Mouse (Mus musculus): ENCODE measurements around the gene Mpped2. TPM values are rescaled to one million over a fixed set of nuclear protein-coding genes. Genes with fewer than 3 reads are reported as not detected.

The Mpped2 gene
- polyA plus RNA-seq, 1 experiment from 2014 or later: 36.7 TPM

- H3K4me1 ChIP-seq (ENCODE audit: control insufficient read depth, insufficient read depth, low read length): peaks cover 31% of the 10 kb centered on the region
- peaks cover 3% of the 10 kb centered on the region for H3K27me3 ChIP-seq (ENCODE audit: control insufficient read depth, insufficient read depth, low read length)
- H3K4me3 ChIP-seq (ENCODE audit: low read length): no peak overlapping the region
- no peak for ATAC-seq (ENCODE audit: low FRiP score, low TSS enrichment)
- no peaks in the 10 kb centered on the region for H3K9me3 ChIP-seq (ENCODE audit: control insufficient read depth, low read length)
- H3K36me3 ChIP-seq (ENCODE audit: control insufficient read depth, insufficient read depth, low read length): no peaks in the 10 kb centered on the region
- H3K4me2 ChIP-seq (replicated peaks; ENCODE audit: low read depth, low read length): no peak overlapping the region
- no peak overlapping the region for H3K27ac ChIP-seq (ENCODE audit: low read depth, low read length)
- 62% methylated on average over 2 of the region's 2 CpGs for WGBS
- no peak overlapping the region for H3K9ac ChIP-seq (ENCODE audit: low read depth, low read length)
Measured at GRCm38 (mm10) chr2:106825461-106825860, 132.4 kb downstream of the Mpped2 start.

GRCm38 (mm10) chr2:106826023-106826422 lies 133.0 kb downstream of the Mpped2 start:
- H3K27me3 ChIP-seq (ENCODE audit: control insufficient read depth, insufficient read depth, low read length): peaks cover 3% of the 10 kb centered on the region
- 96% methylated on average over 1 of the region's 1 CpGs for WGBS
- H3K36me3 ChIP-seq (ENCODE audit: control insufficient read depth, insufficient read depth, low read length): no peaks in the 10 kb centered on the region
- no peak overlapping the region for H3K27ac ChIP-seq (ENCODE audit: low read depth, low read length)
- no peaks in the 10 kb centered on the region for H3K9me3 ChIP-seq (ENCODE audit: control insufficient read depth, low read length)
- no peak overlapping the region for H3K4me2 ChIP-seq (replicated peaks; ENCODE audit: low read depth, low read length)
- ATAC-seq (ENCODE audit: low FRiP score, low TSS enrichment): no peak
- no peak overlapping the region for H3K9ac ChIP-seq (ENCODE audit: low read depth, low read length)
- no peak overlapping the region for H3K4me3 ChIP-seq (ENCODE audit: low read length)
- peaks cover 31% of the 10 kb centered on the region for H3K4me1 ChIP-seq (ENCODE audit: control insufficient read depth, insufficient read depth, low read length)

DNA sequence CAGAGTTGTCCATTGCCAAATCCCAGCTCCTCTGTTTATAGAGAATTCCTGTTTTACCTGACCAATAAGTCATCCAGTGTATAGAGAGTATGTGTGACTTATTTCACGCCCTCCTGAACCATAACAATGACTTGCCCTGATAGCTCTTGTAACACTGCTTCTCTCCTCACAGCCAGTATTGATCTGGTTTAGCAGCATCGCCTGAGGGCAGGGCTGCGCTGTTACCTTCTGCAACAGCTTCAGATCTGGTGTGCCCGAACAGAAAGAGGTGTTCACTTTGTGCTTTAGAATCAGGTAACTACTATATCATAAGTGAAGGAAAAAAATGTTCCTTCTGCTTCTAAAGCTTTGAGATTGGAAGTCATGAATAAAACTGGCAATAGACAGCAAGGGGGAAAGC lies 133.7 kb downstream of the Mpped2 start:
- Histone ChIP-seq H3K9ac (ENCODE audit: low read depth, low read length) (no peak overlapping the region), H3K27me3 (ENCODE audit: control insufficient read depth, insufficient read depth, low read length) (peaks cover 3% of the 10 kb centered on the region), H3K4me2 (replicated peaks; ENCODE audit: low read depth, low read length) (no peak overlapping the region), H3K4me3 (ENCODE audit: low read length) (no peak overlapping the region), H3K36me3 (ENCODE audit: control insufficient read depth, insufficient read depth, low read length) (no peaks in the 10 kb centered on the region), H3K9me3 (ENCODE audit: control insufficient read depth, low read length) (no peaks in the 10 kb centered on the region), H3K4me1 (ENCODE audit: control insufficient read depth, insufficient read depth, low read length) (peaks cover 23% of the 10 kb centered on the region), H3K27ac (ENCODE audit: low read depth, low read length) (no peak overlapping the region)
- no peak for ATAC-seq (ENCODE audit: low FRiP score, low TSS enrichment)
- 85% methylated on average over 4 of the region's 4 CpGs for WGBS

- peak; percentile 41; the same call in 1 of the 2 replicates for ATAC-seq (ENCODE audit: low FRiP score, low TSS enrichment)
- 36% methylated on average over 12 of the region's 12 CpGs for WGBS
Measured at GRCm38 (mm10) chr2:106828573-106829310, 135.7 kb downstream of the Mpped2 start.

GRCm38 (mm10) chr2:106829420-106829819 lies 136.4 kb downstream of the Mpped2 start:
- ATAC-seq (ENCODE audit: low FRiP score, low TSS enrichment): peak; percentile 7; the same call in 1 of the 2 replicates
- H3K4me2 ChIP-seq (replicated peaks; ENCODE audit: low read depth, low read length): no peak overlapping the region; the same call in 1 of the 2 replicates

More at GRCm38 (mm10) chr2:106828573-106829310, 135.7 kb downstream of the Mpped2 start:
- Histone ChIP-seq H3K4me3 (ENCODE audit: low read length) (no peak overlapping the region), H3K9ac (ENCODE audit: low read depth, low read length) (no peak overlapping the region), H3K27me3 (ENCODE audit: control insufficient read depth, insufficient read depth, low read length) (peaks cover 3% of the 10 kb centered on the region), H3K27ac (ENCODE audit: low read depth, low read length) (no peak overlapping the region), H3K36me3 (ENCODE audit: control insufficient read depth, insufficient read depth, low read length) (no peaks in the 10 kb centered on the region), H3K9me3 (ENCODE audit: control insufficient read depth, low read length) (no peaks in the 10 kb centered on the region), H3K4me1 (ENCODE audit: control insufficient read depth, insufficient read depth, low read length) (peaks cover 6% of the 10 kb centered on the region; the same call in 1 of the 2 replicates), H3K4me2 (replicated peaks; ENCODE audit: low read depth, low read length) (no peak overlapping the region)

GRCm38 (mm10) chr2:106832577-106832976 lies 139.5 kb downstream of the Mpped2 start:
- ATAC-seq (ENCODE audit: low FRiP score, low TSS enrichment): no peak
- no peaks in the 10 kb centered on the region for H3K36me3 ChIP-seq (ENCODE audit: control insufficient read depth, insufficient read depth, low read length)
- H3K4me1 ChIP-seq (ENCODE audit: control insufficient read depth, insufficient read depth, low read length): peaks cover 6% of the 10 kb centered on the region; the same call in 1 of the 2 replicates
- H3K9ac ChIP-seq (ENCODE audit: low read depth, low read length): no peak overlapping the region
- no peaks in the 10 kb centered on the region; the same call in 1 of the 2 replicates for H3K27me3 ChIP-seq (ENCODE audit: control insufficient read depth, insufficient read depth, low read length)
- H3K4me3 ChIP-seq (ENCODE audit: low read length): no peak overlapping the region
- 61% methylated on average over 2 of the region's 2 CpGs for WGBS
- no peak overlapping the region for H3K27ac ChIP-seq (ENCODE audit: low read depth, low read length)
- no peak overlapping the region for H3K4me2 ChIP-seq (replicated peaks; ENCODE audit: low read depth, low read length)
- no peaks in the 10 kb centered on the region for H3K9me3 ChIP-seq (ENCODE audit: control insufficient read depth, low read length)

More at GRCm38 (mm10) chr2:106829420-106829819, 136.4 kb downstream of the Mpped2 start:
- H3K27me3 ChIP-seq (ENCODE audit: control insufficient read depth, insufficient read depth, low read length): peaks cover 3% of the 10 kb centered on the region
- no peaks in the 10 kb centered on the region for H3K36me3 ChIP-seq (ENCODE audit: control insufficient read depth, insufficient read depth, low read length)
- WGBS: 31% methylated on average over 4 of the region's 4 CpGs
- H3K9me3 ChIP-seq (ENCODE audit: control insufficient read depth, low read length): no peaks in the 10 kb centered on the region
- no peak overlapping the region for H3K4me3 ChIP-seq (ENCODE audit: low read length)
- H3K4me1 ChIP-seq (ENCODE audit: control insufficient read depth, insufficient read depth, low read length): peaks cover 6% of the 10 kb centered on the region; the same call in 1 of the 2 replicates
- H3K27ac ChIP-seq (ENCODE audit: low read depth, low read length): no peak overlapping the region
- no peak overlapping the region for H3K9ac ChIP-seq (ENCODE audit: low read depth, low read length)

- no peak overlapping the region for H3K4me2 ChIP-seq (replicated peaks; ENCODE audit: low read depth, low read length)
- ATAC-seq (ENCODE audit: low FRiP score, low TSS enrichment): no peak
- H3K4me3 ChIP-seq (ENCODE audit: low read length): no peak overlapping the region
- no peaks in the 10 kb centered on the region for H3K36me3 ChIP-seq (ENCODE audit: control insufficient read depth, insufficient read depth, low read length)
- H3K27me3 ChIP-seq (ENCODE audit: control insufficient read depth, insufficient read depth, low read length): no peaks in the 10 kb centered on the region; the same call in 1 of the 2 replicates
- H3K9me3 ChIP-seq (ENCODE audit: control insufficient read depth, low read length): no peaks in the 10 kb centered on the region
- no peak overlapping the region for H3K27ac ChIP-seq (ENCODE audit: low read depth, low read length)
- WGBS: 92% methylated on average over 5 of the region's 5 CpGs
- no peak overlapping the region for H3K9ac ChIP-seq (ENCODE audit: low read depth, low read length)
- peaks cover 6% of the 10 kb centered on the region; the same call in 1 of the 2 replicates for H3K4me1 ChIP-seq (ENCODE audit: control insufficient read depth, insufficient read depth, low read length)
Measured at GRCm38 (mm10) chr2:106833212-106833611, 140.1 kb downstream of the Mpped2 start.

DNA sequence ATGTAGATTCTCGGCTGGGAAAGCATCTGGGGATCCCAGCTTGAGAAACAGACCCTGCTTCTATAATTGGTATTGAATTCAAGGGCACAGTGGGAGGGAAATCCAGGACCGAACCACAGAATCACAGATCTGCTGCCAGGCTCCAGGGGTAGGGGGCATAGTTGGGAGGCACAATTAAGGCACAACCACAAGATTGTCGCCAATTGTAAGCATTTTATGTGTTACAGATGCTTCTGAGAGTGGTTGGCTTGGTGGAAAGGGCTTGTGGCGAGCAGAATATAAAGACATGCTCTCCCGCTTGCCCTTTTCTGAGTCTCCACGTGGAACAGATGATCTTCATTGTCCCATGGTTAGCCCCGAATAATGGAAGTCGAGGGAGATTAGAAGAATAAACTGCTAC lies 142.3 kb downstream of the Mpped2 start:
- H3K4me1 ChIP-seq (ENCODE audit: control insufficient read depth, insufficient read depth, low read length): peaks cover 10% of the 10 kb centered on the region; the same call in 1 of the 2 replicates
- no peaks in the 10 kb centered on the region for H3K36me3 ChIP-seq (ENCODE audit: control insufficient read depth, insufficient read depth, low read length)
- no peak overlapping the region for H3K9ac ChIP-seq (ENCODE audit: low read depth, low read length)
- no peaks in the 10 kb centered on the region for H3K27me3 ChIP-seq (ENCODE audit: control insufficient read depth, insufficient read depth, low read length)
- H3K27ac ChIP-seq (ENCODE audit: low read depth, low read length): no peak overlapping the region
- WGBS: 89% methylated on average over 8 of the region's 8 CpGs
- H3K9me3 ChIP-seq (ENCODE audit: control insufficient read depth, low read length): no peaks in the 10 kb centered on the region
- no peak overlapping the region for H3K4me3 ChIP-seq (ENCODE audit: low read length)
- ATAC-seq (ENCODE audit: low FRiP score, low TSS enrichment): no peak
- H3K4me2 ChIP-seq (replicated peaks; ENCODE audit: low read depth, low read length): no peak overlapping the region

- H3K27ac ChIP-seq (ENCODE audit: low read depth, low read length): no peak overlapping the region
- no peak overlapping the region for H3K4me2 ChIP-seq (replicated peaks; ENCODE audit: low read depth, low read length)
- H3K27me3 ChIP-seq (ENCODE audit: control insufficient read depth, insufficient read depth, low read length): no peaks in the 10 kb centered on the region
- no peak overlapping the region for H3K4me3 ChIP-seq (ENCODE audit: low read length)
- H3K36me3 ChIP-seq (ENCODE audit: control insufficient read depth, insufficient read depth, low read length): no peaks in the 10 kb centered on the region
- no peak for ATAC-seq (ENCODE audit: low FRiP score, low TSS enrichment)
- H3K4me1 ChIP-seq (ENCODE audit: control insufficient read depth, insufficient read depth, low read length): peaks cover 20% of the 10 kb centered on the region; the same call in 1 of the 2 replicates
- H3K9ac ChIP-seq (ENCODE audit: low read depth, low read length): no peak overlapping the region
- WGBS: 89% methylated on average over 4 of the region's 4 CpGs
- H3K9me3 ChIP-seq (ENCODE audit: control insufficient read depth, low read length): no peaks in the 10 kb centered on the region
Measured at GRCm38 (mm10) chr2:106837241-106837640, 144.2 kb downstream of the Mpped2 start.
